Mouse (Mus musculus) testis, postnatal 10 days (tissue): ENCODE data around the gene Ikzf4.
"Not testable (repeated sequence)": the region's sequence is repeated elsewhere in the genome, so short reads cannot be mapped to it uniquely, and the experiment has no call there.

Experiments used
- DNase-seq: peaks from one replicate; pipeline ENCODE4 v3.0.0; 2021; ENCODE audit warnings: low spot score

Ikzf4 gene

DNA sequence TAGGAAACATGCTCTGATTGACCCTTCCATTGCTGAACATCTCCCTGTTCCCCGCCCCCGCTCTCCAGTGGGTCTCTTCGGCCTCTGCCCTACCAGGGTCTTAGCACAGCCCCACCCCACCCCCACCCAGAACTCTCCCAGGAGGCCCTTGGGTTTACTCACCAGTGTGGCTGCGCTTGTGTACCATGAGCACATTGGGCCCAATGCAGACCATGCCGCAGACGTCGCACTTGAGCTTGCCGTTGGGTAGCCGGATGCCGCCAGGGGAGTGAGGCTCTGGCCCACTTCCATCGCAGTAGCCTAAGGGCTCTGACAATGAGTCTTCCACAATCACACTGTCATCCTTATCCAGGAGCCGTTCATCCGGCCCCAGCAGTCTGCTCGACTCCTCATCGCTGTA is 4.9 kb downstream of the Ikzf4 start:
- no peak for DNase-seq

DNA sequence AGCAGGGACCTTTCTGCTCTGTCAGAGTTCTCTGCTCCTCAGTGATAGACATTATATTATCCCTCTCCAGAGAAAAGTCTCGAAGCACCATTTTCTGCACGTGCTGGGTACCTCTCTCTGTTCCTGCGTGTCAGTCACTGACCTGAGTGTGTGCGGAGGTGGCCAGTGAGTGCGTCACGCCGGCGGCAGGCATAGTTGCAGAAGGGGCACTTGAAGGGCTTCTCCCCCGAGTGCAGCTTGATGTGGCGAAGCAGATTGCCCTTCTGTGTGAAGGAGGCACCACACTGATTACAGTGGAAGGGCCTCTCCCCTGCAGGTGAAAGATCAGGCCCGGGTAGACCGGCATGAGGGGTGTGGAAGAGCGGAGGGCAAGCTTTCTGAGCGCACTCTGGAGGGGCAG is 5.8 kb downstream of the Ikzf4 start:
- DNase-seq, result no peak

DNA sequence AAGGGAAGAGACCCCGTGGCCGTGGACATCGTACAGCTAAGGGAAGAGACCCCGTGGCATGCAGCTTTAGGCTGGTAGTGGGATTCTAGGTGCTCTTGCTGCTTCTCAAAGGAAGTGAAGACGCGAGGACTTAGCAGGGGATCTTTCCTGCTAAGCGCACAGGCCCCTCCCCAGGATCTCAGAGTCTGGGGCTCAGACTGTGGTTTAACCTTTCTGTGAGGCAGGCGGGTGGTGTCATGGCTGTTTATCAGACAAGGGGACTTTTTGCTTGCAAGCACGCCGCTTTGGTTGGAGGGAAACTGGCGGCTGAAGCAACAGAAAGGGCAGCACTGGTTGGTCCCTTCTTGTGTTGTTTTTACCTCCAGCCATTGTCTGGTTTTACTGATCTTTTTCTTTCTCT is 8.8 kb downstream of the Ikzf4 start:
- no peak for DNase-seq

DNA sequence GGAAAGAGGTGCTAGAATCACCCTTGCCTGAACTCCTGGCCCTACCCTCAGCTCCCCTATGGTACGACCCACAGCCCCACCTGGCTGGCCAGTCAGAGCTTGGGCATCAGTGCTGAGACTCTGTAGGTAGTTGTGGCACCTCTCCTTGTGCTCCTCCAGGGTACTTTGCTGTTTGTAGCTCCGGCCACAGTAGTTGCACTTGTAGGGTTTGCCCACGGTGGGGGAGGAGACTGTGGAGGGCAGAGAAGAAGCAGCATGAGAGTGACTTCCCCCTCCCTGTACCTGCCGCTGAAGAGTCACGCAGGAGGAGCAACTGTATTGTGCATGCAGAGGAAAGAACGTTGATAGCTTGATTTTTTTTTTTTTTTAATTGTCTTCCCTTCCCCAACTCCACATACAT is 9.2 kb downstream of the Ikzf4 start:
- no peak for DNase-seq

DNA sequence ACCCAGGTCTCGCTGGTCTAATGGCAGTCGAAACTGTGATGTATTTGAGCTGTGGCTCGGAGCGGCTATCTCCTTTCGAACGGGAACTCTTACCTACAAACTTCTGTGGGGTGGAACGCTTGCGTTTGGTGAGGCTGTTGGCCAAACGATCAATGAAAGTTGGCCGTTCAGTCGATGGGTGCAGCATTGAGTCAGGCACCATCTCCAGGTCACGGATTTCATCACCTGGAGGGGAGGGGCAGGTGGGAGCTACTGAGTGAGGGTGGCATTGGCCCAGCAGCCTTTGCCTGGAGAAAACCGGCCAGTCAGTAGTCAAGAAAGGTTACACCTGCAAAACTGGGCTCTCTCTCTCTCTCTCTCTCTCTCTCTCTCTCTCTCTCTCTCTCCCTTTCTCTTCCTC is 10.1 kb downstream of the Ikzf4 start:
- DNase-seq, result no peak

DNA sequence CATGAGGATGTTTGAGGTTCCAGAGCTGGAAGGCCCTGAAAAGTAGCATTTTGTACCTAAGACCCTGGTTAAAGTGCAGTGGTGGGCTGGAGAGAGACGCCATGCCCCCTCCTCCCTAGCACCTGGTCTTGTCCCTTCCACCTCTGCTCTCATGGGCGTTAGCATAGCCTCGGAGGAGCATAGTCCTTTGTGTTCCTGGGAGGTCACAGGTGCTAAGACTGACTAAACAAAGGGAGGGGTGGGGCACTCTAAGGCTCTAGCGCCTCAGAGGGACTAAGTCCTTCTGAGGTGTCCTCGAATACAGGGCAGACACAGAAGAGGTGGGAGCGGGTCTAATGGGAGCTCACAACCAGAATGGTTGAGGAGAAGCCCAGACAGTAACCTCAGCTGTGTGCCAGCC is 14.2 kb downstream of the Ikzf4 start:
- DNase-seq, result no peak

DNA sequence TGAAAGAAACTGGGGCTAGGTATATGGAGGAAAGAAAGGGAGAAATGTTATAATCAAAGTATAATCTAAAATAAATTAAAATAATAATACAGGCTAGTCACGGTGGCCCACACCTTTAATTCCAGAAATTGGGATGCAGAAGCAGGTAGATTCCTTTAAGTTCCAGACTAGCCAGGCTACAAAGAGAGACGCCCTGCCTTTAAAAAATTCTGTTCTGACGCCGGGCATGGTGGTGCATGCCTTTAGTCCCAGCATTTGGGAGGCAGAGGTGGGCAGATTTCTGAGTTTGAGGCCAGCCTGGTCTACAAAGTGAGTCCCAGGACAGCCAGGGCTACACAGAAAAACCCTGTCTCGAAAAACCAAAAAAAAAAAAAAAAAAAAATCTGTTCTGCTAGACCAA is 15.5 kb downstream of the Ikzf4 start:
- DNase-seq, result not testable (repeated sequence)

DNA sequence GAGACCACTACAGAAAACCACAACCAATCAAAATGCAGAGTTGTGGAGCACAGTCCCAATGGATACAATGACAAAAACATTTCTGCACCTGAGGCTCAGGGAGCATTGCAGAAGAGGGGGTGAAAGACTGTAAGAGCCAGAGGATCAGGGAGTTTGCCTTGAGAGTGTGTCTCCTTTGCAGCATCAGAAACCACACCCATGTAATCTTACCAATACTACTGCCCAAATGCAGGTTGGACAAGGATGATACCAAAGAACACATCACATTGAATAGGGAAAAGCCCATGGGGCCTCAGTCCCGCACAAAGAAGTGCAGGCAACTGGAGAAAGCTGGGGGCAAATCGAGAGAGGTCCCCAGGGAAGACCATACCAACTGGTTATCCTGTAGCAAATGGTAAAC is 16.0 kb downstream of the Ikzf4 start:
- no peak for DNase-seq

DNA sequence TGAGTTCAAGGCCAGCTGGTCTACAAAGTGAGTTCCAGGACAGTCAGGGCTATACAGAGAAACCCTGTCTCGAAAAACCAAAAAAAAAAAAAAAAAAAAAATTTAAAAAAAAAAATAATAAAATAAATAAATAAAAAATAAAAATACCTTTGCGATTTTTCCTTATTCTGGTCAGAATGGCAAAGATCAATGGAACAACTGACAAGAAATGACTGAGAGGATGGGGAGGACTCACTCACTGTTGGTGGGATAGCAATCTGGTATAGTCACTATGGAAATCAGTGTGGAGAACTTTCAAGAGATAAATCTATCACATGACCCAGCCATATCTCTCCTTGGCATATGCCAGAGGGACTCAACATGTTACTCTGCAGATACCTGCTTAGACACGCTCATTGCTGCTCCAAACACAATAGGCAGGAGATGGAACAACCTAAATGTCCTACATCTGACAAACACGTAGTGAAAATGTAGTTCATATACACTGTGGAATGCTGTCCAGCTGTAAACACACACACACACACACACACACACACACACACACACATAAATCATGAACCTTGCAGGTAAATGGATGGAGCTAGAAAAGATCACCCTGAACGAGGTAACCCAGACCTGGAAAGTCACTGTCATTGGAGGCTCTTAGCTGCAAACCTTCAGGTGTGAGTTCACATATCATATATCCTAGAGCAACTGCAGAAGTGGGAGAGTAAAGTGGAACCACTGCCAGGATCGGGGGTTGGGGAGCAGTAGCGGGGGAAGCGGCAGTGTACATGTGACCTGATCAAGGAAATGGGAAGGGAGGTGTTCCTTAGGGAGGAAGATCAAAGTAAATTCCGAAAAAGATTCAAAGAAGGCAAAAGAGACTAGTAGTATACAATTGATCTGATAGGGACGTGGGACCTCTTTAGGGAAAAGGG is 18.1 kb downstream of the Ikzf4 start:
- no peak for DNase-seq

DNA sequence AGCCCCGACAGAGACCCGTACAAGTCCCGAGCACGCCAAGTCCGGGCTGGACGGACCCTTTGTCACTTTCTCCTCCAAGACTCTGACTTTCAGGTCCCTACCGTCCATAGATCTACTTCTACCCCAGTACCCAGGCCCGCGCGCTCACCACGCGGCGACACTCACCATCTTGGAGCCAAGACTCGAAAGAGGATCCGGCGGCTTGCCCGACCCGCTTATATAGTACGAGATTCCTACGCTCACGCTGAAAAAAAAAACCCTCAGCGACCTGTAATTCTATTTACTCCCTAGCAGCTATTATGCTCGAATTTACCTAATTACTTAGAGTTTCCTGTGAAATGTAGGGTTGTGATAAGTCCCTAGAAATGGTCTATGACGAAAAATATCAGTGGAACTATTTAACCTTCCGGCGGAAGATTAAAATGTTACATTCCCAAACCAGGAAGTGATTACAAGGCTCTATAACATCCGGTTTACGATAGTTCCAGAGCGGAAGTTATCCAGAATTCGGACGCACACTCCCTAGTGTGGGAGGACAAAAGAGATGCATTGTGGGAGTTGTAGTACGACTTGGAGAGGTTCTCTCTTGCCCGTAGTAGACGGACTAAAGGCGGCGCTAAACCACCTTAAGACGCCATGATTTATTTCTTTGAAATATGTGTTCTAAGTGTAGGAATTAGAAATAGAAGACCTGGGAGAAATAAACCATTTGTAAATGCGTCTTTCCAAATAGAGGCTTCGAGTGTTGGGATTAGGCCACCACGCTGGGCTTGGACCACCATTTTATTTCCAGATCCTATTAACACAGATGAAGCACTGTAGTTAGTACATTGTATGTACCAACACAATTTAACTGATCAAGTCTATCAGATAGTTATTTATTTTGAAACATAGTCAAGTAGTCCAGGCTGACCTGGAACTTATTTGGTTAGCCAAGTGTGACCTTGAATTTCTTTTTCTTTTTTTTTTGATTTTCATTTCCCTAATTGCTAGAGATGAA is 19.2 kb downstream of the Ikzf4 start, which contains the start of gene Rps26:
Rps26 (minus strand) TSS at position 437 of the 1,000 bp plus-strand sequence.
- DNase-seq, result peak; percentile 89

DNA sequence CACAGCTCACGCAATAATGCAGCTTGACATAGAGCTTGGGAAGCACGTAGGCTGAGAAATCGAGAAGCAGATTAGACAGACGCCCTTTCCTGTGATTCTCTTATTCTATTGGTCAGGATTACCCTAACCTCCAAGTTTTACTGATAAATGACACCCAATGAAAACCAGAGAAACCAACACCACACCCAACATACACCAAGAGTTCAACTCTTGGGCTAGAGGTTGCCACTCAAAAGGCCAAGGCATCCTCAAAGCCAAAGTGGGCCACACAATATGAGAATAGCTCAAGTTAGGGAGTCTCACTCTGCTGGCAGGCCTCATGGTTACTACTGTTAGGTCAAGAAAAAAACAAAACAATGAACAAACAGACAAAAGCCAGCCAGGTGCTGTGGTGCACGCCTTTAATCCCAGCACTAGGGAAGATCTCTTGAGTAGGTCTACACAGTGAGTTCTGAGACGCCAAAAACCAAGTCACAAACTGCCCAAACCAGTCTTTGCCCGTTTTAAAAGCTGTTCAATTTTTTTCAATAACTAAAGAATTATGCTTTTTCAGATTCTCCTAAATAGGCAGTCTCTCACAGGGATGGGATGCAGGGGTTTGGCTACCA is 20.4 kb downstream of the Ikzf4 start:
- no peak for DNase-seq

DNA sequence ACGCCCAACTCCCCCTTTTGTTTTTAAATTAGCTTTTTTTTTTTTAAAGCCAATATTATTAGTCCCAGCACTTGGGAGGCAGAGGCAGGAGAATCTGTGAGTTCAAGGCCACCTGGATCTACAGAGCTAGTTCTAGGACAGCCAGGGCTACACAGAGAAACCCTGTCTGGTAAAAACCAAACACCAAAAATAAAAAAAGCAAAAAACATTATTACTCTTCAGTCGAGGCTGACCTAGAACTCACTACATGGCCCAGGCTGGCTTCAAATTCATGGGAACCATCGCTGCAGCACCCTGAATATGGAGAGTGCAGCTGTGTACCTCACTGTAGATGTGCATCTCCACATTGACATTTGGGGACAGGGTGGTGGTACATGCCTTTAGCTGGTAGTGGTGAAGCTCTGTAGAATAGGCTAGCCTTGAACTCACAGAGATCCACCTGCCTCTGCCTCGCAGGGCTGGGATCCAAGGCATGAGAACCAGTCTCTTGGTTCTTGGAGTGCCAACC is 22.6 kb downstream of the Ikzf4 start:
- DNase-seq, result not testable (repeated sequence)

DNA sequence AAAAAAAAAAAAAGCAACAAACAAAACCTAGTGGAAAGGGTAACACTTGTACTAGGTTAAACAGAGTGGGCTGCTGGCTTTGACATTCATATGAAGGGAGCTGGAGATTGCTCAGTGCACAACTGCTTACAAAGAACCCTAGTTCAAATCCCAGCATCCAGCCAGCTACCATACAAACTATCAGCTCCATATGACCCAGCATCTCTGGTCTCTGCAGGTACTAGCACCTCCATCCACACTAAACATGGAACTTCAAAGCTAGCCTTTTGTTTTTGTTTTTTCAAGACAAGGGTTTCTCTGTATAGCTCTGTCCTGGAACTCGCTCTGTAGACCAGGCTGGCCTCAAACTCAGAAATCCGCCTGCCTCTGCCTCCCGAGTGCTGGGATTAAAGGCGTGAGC is 23.1 kb downstream of the Ikzf4 start:
- DNase-seq, result no peak

DNA sequence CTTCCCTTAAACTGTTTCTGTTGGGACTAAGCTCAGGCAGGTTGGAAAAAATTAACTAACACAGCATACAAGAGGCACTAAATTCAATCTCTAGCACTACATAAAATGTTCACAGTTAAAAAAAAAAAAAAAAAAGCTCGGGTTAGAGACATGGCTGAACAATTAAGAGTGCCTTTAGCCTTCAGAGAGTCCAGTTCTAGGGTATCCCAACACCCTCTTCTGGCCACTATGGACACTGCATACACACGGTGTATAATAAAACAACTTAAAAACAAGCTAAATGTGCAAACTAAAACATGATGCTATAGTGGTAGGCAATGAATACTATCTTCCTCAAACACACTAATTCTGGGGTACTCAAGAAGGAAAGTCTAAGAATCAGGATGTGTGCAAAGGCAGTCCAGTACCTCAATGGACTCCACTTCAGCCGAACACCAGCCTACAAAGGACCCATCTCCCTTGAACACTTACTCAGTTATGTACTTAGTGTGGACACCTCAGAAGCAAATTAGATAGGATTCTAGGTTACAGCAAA is 23.7 kb downstream of the Ikzf4 start:
- no peak for DNase-seq

DNA sequence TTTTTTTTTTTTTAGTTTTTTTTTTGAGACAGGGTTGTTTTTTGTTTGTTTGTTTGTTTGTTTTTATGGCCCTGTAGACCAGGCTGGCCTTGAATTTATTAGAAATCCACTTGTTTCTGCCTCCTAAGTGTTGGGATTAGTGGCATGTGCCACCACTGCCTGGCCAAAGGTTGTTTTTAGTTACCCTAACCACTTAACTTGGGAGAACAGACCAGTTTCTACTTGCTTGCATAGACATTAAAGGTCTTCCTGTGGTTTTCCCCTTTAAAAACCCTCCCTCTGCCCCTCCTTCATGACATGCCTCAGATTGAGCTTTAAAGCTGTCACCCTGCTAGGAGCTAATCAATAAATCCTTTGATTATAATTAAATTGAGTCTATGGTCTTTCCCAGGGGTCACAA is 25.6 kb downstream of the Ikzf4 start:
- no peak for DNase-seq

DNA sequence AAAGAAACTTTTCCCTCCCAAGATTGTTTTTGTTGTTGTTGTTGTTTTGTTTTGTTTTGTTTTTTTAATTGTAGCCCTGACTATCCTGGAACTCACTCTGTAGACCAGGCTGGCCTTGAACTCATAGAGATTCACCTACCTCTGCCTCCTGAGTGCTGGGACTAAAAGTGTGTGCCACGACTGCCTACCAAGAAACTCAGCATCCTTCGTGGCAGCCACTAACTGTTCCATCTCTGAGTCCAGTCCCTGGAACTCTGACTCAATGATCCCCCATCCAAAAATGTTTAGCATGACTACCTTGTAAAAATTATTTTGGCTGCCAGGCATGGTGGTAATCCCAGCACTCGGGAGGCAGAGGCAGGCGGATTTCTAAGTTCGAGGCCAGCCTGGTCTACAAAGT is 26.6 kb downstream of the Ikzf4 start:
- not testable (repeated sequence) for DNase-seq

DNA sequence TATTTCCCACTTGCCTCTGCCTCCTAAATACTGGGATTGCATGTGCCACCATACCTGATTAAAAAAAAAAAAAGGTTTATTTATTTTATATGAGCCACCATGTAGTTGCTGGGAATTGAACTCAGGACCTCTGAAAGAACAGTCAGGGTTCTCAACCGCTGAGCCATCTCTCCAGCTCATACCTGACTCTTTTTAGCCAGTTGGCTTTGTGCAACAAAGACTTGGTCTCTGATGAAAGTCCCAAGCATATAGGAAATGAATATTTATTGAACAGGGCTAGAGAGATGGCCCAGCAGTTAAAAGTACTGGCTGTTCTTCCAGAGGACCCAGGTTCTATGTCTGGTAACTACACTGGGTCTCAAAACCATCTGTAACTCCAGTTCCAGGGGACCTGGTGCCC is 27.2 kb downstream of the Ikzf4 start:
- DNase-seq, result no peak

DNA sequence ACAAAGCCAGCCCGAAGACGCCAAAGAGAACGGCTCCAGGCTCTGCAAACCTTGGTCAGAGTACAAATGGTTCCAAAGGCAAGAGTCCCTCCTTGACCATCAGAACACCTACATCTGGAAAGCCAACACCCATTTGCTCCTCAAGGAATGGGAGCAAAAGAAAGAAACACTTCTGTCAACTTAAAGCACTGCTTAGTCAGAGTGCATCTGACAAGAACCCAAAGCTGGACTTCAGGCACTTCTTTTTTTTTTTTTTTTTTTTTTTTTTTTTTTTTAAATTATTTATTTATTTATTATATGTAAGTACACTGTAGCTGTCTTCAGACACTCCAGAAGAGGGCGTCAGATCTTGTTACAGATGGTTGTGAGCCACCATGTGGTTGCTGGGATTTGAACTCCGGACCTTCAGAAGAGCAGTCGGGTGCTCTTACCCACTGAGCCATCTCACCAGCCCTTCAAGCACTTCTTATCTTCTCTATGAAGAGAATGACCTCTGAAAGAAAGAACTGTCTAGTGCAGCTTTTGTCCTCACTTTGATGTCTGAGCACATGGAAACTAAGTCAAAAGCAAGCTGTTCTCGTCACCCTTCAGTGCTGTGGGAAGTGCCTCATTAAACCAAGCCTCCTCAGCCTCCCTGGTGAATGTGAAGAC is 29.9 kb downstream of the Ikzf4 start:
- DNase-seq, result not testable (repeated sequence)

DNA sequence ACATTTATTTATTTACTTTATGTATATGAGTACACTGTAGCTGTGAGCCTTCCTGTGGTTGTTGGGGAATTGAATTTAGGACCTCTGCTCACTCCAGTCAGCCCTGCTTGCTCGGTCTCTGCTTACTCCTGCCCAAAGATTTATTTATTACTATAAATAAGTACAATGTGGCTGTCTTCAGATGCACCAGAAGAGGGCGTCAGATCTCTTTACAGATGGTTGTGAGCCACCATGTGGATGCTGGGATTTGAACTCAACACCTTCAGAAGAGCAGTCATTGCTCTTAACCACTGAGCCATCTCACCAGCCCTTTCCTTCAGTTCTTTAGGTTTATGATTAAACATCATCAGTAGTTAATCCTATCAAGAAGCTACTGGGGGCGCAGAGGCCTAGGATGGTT is 30.9 kb downstream of the Ikzf4 start:
- no peak for DNase-seq

DNA sequence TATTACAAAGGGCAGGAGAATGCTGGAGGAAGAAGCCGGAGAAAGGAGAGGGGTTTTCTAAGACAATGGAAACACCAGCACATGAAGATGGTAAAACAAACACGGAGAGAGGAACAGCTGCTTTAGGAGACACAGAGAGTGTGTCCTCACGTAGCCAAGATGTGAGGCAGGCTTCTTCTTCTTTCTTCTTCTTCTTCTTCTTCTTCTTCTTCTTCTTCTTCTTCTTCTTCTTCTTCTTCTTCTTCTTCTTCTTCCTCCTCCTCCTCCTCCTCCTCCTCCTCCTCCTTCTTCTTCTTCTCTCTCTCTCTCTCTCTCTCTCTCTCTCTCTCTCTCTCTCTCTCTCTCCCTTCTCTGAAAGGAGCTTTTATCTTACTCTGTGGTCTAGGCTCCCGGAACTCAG is 32.0 kb downstream of the Ikzf4 start:
- DNase-seq, result not testable (repeated sequence)

DNA sequence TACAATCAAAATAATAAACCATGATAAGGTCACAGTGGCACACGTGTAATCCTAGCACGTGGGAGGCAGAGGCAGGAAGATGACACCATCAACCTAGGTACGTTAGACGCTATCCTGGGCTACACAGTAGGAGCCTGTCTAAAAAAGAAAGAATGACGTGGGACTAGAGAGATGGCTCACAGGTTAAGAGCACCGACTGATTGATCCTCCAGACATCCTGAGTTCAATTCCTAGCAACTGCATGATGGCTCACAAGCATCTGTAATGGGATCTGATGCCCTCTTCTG is 32.7 kb downstream of the Ikzf4 start:
- DNase-seq, result no peak
